Mouse (Mus musculus): ENCODE data around the gene Myh14. TPM values are rescaled to one million over a fixed set of nuclear protein-coding genes. Genes with fewer than 3 reads are reported as not detected.

Myh14 gene
- polyA plus RNA-seq, 1 experiment from 2014 or later, result 1.3 TPM

- ATAC-seq (ENCODE audit: low FRiP score) (no peak), DNase-seq (ENCODE audit: low spot score, missing footprints) (no peak)
- H3K4me2 ChIP-seq, result no peak overlapping the region
- no peaks in the 10 kb centered on the region for H3K4me1 ChIP-seq (ENCODE audit: control insufficient read depth, insufficient read depth, low read length)
- H3K27me3 ChIP-seq (ENCODE audit: control insufficient read depth, insufficient read depth, low read length), result peaks cover 11% of the 10 kb centered on the region
- H3K36me3 ChIP-seq (ENCODE audit: control insufficient read depth, insufficient read depth, low read length), result no peaks in the 10 kb centered on the region
- H3K9ac ChIP-seq (ENCODE audit: low read length), result no peak overlapping the region
- 68% methylated on average over 3 of the region's 3 CpGs for WGBS
- no peak overlapping the region for H3K4me3 ChIP-seq (ENCODE audit: low read depth, low read length)
- peaks cover 4% of the 10 kb centered on the region; the same call in 1 of the 2 replicates for H3K9me3 ChIP-seq (ENCODE audit: control insufficient read depth, low read length)
- H3K27ac ChIP-seq (ENCODE audit: low read depth, low read length), result no peak overlapping the region
Measured at GRCm38 (mm10) chr7:44617059-44617458, 53.6 kb downstream of the Myh14 start.

- no peak for DNase-seq (ENCODE audit: low spot score, missing footprints)
- no peaks in the 10 kb centered on the region for H3K36me3 ChIP-seq (ENCODE audit: control insufficient read depth, insufficient read depth, low read length)
- WGBS, result 79% methylated on average over 14 of the region's 14 CpGs
Measured at GRCm38 (mm10) chr7:44615987-44616386, 54.7 kb downstream of the Myh14 start.

GRCm38 (mm10) chr7:44615309-44615708 is 55.3 kb downstream of the Myh14 start:
- peaks cover 11% of the 10 kb centered on the region for H3K27me3 ChIP-seq (ENCODE audit: control insufficient read depth, insufficient read depth, low read length)
- H3K36me3 ChIP-seq (ENCODE audit: control insufficient read depth, insufficient read depth, low read length), result no peaks in the 10 kb centered on the region
- no peak overlapping the region for H3K27ac ChIP-seq (ENCODE audit: low read depth, low read length)
- no peaks in the 10 kb centered on the region for H3K4me1 ChIP-seq (ENCODE audit: control insufficient read depth, insufficient read depth, low read length)
- H3K9ac ChIP-seq (ENCODE audit: low read length), result no peak overlapping the region
- DNase-seq (ENCODE audit: low spot score, missing footprints), result no peak
- 13% methylated on average over 10 of the region's 10 CpGs for WGBS
- no peak for ATAC-seq (ENCODE audit: low FRiP score)
- no peak overlapping the region for H3K4me2 ChIP-seq
- H3K4me3 ChIP-seq (ENCODE audit: low read depth, low read length), result no peak overlapping the region
- H3K9me3 ChIP-seq (ENCODE audit: control insufficient read depth, low read length), result peaks cover 4% of the 10 kb centered on the region; the same call in 1 of the 2 replicates

More at GRCm38 (mm10) chr7:44615987-44616386, 54.7 kb downstream of the Myh14 start:
- Histone ChIP-seq H3K4me1 (ENCODE audit: control insufficient read depth, insufficient read depth, low read length) (no peaks in the 10 kb centered on the region), H3K4me2 (no peak overlapping the region), H3K27me3 (ENCODE audit: control insufficient read depth, insufficient read depth, low read length) (peaks cover 11% of the 10 kb centered on the region), H3K4me3 (ENCODE audit: low read depth, low read length) (no peak overlapping the region), H3K9me3 (ENCODE audit: control insufficient read depth, low read length) (peaks cover 4% of the 10 kb centered on the region; the same call in 1 of the 2 replicates), H3K27ac (ENCODE audit: low read depth, low read length) (no peak overlapping the region), H3K9ac (ENCODE audit: low read length) (no peak overlapping the region)
- no peak for ATAC-seq (ENCODE audit: low FRiP score)

GRCm38 (mm10) chr7:44614041-44614688 is 56.5 kb downstream of the Myh14 start:
- Histone ChIP-seq H3K4me3 (ENCODE audit: low read depth, low read length) (no peak overlapping the region), H3K4me1 (ENCODE audit: control insufficient read depth, insufficient read depth, low read length) (no peaks in the 10 kb centered on the region), H3K36me3 (ENCODE audit: control insufficient read depth, insufficient read depth, low read length) (no peaks in the 10 kb centered on the region), H3K27ac (ENCODE audit: low read depth, low read length) (no peak overlapping the region), H3K9ac (ENCODE audit: low read length) (no peak overlapping the region), H3K9me3 (ENCODE audit: control insufficient read depth, low read length) (no peaks in the 10 kb centered on the region), H3K4me2 (no peak overlapping the region), H3K27me3 (ENCODE audit: control insufficient read depth, insufficient read depth, low read length) (peaks cover 11% of the 10 kb centered on the region)
- DNase-seq (ENCODE audit: low spot score, missing footprints), result peak; percentile 84
- ATAC-seq (ENCODE audit: low FRiP score), result no peak
- WGBS, result 7% methylated on average over 20 of the region's 20 CpGs

GRCm38 (mm10) chr7:44612192-44612591 is 58.5 kb downstream of the Myh14 start:
- no peaks in the 10 kb centered on the region for H3K9me3 ChIP-seq (ENCODE audit: control insufficient read depth, low read length)
- no peak overlapping the region for H3K4me2 ChIP-seq
- H3K4me3 ChIP-seq (ENCODE audit: low read depth, low read length), result no peak overlapping the region
- H3K27me3 ChIP-seq (ENCODE audit: control insufficient read depth, insufficient read depth, low read length), result peaks cover 11% of the 10 kb centered on the region
- H3K4me1 ChIP-seq (ENCODE audit: control insufficient read depth, insufficient read depth, low read length), result no peaks in the 10 kb centered on the region
- 81% methylated on average over 7 of the region's 7 CpGs for WGBS
- H3K9ac ChIP-seq (ENCODE audit: low read length), result no peak overlapping the region
- no peaks in the 10 kb centered on the region for H3K36me3 ChIP-seq (ENCODE audit: control insufficient read depth, insufficient read depth, low read length)
- no peak overlapping the region for H3K27ac ChIP-seq (ENCODE audit: low read depth, low read length)
- ATAC-seq (ENCODE audit: low FRiP score) (no peak), DNase-seq (ENCODE audit: low spot score, missing footprints) (no peak)

GRCm38 (mm10) chr7:44606171-44606901 is 64.3 kb downstream of the Myh14 start:
- ATAC-seq (ENCODE audit: low FRiP score) (no peak), DNase-seq (ENCODE audit: low spot score, missing footprints) (peak; percentile 57)
- Histone ChIP-seq H3K4me2 (no peak overlapping the region), H3K4me3 (ENCODE audit: low read depth, low read length) (no peak overlapping the region), H3K4me1 (ENCODE audit: control insufficient read depth, insufficient read depth, low read length) (peaks cover 26% of the 10 kb centered on the region), H3K9ac (ENCODE audit: low read length) (no peak overlapping the region), H3K27ac (ENCODE audit: low read depth, low read length) (no peak overlapping the region), H3K9me3 (ENCODE audit: control insufficient read depth, low read length) (no peaks in the 10 kb centered on the region), H3K27me3 (ENCODE audit: control insufficient read depth, insufficient read depth, low read length) (peaks cover 26% of the 10 kb centered on the region), H3K36me3 (ENCODE audit: control insufficient read depth, insufficient read depth, low read length) (no peaks in the 10 kb centered on the region)
- WGBS, result 9% methylated on average over 29 of the region's 29 CpGs

GRCm38 (mm10) chr7:44605436-44605835 is 65.2 kb downstream of the Myh14 start:
- Histone ChIP-seq H3K9ac (ENCODE audit: low read length) (no peak overlapping the region), H3K4me2 (no peak overlapping the region), H3K4me1 (ENCODE audit: control insufficient read depth, insufficient read depth, low read length) (peaks cover 26% of the 10 kb centered on the region), H3K27me3 (ENCODE audit: control insufficient read depth, insufficient read depth, low read length) (peaks cover 26% of the 10 kb centered on the region), H3K9me3 (ENCODE audit: control insufficient read depth, low read length) (no peaks in the 10 kb centered on the region), H3K4me3 (ENCODE audit: low read depth, low read length) (no peak overlapping the region), H3K36me3 (ENCODE audit: control insufficient read depth, insufficient read depth, low read length) (no peaks in the 10 kb centered on the region), H3K27ac (ENCODE audit: low read depth, low read length) (no peak overlapping the region)
- ATAC-seq (ENCODE audit: low FRiP score), result no peak
- DNase-seq (ENCODE audit: low spot score, missing footprints), result peak; percentile 83
- WGBS, result 34% methylated on average over 7 of the region's 7 CpGs

GRCm38 (mm10) chr7:44604619-44605018 is 66.0 kb downstream of the Myh14 start:
- Histone ChIP-seq H3K36me3 (ENCODE audit: control insufficient read depth, insufficient read depth, low read length) (no peaks in the 10 kb centered on the region), H3K4me2 (peak overlapping the region; percentile 42), H3K27ac (ENCODE audit: low read depth, low read length) (no peak overlapping the region), H3K4me1 (ENCODE audit: control insufficient read depth, insufficient read depth, low read length) (peaks cover 26% of the 10 kb centered on the region), H3K9me3 (ENCODE audit: control insufficient read depth, low read length) (no peaks in the 10 kb centered on the region), H3K27me3 (ENCODE audit: control insufficient read depth, insufficient read depth, low read length) (peaks cover 26% of the 10 kb centered on the region), H3K4me3 (ENCODE audit: low read depth, low read length) (peak overlapping the region; percentile 24), H3K9ac (ENCODE audit: low read length) (peak overlapping the region; percentile 37; the same call in 1 of the 2 replicates)
- 0% methylated on average over 8 of the region's 8 CpGs for WGBS
- DNase-seq (ENCODE audit: low spot score, missing footprints), result no peak
- peak; percentile 36 for ATAC-seq (ENCODE audit: low FRiP score)

- Histone ChIP-seq H3K4me2 (peak overlapping the region; percentile 42), H3K36me3 (ENCODE audit: control insufficient read depth, insufficient read depth, low read length) (no peaks in the 10 kb centered on the region), H3K9me3 (ENCODE audit: control insufficient read depth, low read length) (no peaks in the 10 kb centered on the region), H3K27me3 (ENCODE audit: control insufficient read depth, insufficient read depth, low read length) (peaks cover 26% of the 10 kb centered on the region), H3K4me1 (ENCODE audit: control insufficient read depth, insufficient read depth, low read length) (peaks cover 26% of the 10 kb centered on the region), H3K4me3 (ENCODE audit: low read depth, low read length) (peak overlapping the region; percentile 24), H3K27ac (ENCODE audit: low read depth, low read length) (no peak overlapping the region), H3K9ac (ENCODE audit: low read length) (peak overlapping the region; percentile 37)
- WGBS, result 3% methylated on average over 24 of the region's 25 CpGs
- ATAC-seq (ENCODE audit: low FRiP score) (peak; percentile 84), DNase-seq (ENCODE audit: low spot score, missing footprints) (peak; percentile 96)
Measured at GRCm38 (mm10) chr7:44604139-44604606, 66.5 kb downstream of the Myh14 start.
